Mouse (Mus musculus): ENCODE results near the gene Rpl22. TPM values are rescaled to one million over a fixed set of nuclear protein-coding genes. Genes with fewer than 3 reads are reported as not detected.

Rpl22 gene
- polyA plus RNA-seq, 1 experiment from 2014 or later, result 280 TPM

DNA sequence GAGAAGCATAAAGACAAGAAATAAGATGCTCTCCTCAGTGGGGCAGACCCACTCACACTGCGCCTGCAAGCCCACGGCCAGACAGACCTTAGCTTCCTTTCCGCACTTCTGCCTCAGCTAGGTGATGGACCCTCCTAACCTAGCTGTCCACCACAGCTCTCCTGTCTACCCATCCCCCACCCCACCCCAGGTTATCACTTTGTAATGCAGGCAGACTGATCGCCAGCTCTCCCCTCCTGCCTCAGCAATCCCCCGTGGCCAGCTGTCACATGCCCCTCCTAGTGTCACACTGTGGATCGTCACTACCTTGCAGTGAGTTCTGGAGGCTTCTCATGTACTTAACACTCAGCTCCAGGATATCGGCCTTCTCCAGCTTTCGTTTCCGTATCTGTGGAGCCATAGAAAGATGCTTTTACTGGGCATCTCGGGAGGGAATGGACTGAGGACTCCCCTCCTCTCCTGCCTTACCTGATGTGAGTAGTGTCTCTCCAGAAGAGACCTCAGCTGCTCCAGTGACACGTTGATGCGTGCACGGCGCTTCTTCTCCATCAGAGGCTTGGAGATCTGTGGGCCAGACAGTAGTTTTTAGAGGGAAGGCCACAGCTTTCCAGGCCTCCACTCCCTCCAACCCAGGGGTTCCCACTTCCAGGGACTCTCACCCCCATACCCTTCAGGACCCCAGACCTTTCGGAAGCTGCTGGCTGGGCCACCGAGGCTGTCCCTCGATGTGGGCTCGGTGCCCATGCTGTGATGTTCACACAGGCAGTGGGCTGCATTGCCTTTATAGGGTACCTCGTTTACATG is 38.0 kb upstream of the Rpl22 start:
- no peak for ATAC-seq (ENCODE audit: insufficient number of reproducible peaks, low FRiP score)
- Histone ChIP-seq H3K9ac (no peak overlapping the region), H3K36me3 (no peaks in the 10 kb centered on the region), H3K27me3 (replicated peaks) (peaks cover 92% of the 10 kb centered on the region), H3K27ac (ENCODE audit: poor library complexity, severe bottlenecking) (no peak overlapping the region), H3K9me3 (replicated peaks) (no peaks in the 10 kb centered on the region), H3K4me3 (no peak overlapping the region), H3K4me1 (replicated peaks) (peaks cover 23% of the 10 kb centered on the region), H3K4me2 (no peak overlapping the region)
- WGBS, result 18% methylated on average over 19 of the region's 19 CpGs

DNA sequence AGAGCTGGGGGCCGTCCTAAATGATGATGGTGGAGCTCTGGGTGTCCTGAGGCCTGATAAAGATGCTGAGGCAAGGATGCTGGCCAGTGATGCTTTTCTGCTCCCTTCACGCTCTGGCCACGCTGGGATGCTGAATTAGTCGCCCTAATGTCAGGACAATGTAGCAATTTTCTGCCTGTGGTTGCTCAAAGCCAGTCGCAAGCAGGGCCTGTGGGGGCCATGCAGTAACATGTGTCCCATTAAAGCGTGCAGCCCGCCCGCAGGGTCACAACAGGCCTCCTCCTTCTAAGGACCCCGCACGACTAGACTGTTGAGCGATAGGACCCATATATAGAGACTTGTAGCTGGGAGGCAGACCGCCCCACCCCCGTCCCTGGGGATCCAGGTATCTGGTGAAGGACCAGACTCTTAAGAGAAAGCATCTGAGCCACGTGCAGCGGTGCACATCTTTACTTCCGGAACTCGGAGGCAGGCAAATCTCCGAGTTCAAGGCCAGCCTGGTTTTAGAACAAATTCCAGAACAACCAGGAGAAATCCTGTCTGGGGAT is 37.1 kb upstream of the Rpl22 start:
- Histone ChIP-seq H3K36me3 (no peaks in the 10 kb centered on the region), H3K4me1 (replicated peaks) (peaks cover 13% of the 10 kb centered on the region), H3K4me2 (no peak overlapping the region), H3K27ac (ENCODE audit: poor library complexity, severe bottlenecking) (no peak overlapping the region), H3K4me3 (no peak overlapping the region), H3K9me3 (replicated peaks) (no peaks in the 10 kb centered on the region), H3K9ac (no peak overlapping the region), H3K27me3 (replicated peaks) (peaks cover 93% of the 10 kb centered on the region)
- no peak for ATAC-seq (ENCODE audit: insufficient number of reproducible peaks, low FRiP score)
- 56% methylated on average over 18 of the region's 18 CpGs for WGBS

DNA sequence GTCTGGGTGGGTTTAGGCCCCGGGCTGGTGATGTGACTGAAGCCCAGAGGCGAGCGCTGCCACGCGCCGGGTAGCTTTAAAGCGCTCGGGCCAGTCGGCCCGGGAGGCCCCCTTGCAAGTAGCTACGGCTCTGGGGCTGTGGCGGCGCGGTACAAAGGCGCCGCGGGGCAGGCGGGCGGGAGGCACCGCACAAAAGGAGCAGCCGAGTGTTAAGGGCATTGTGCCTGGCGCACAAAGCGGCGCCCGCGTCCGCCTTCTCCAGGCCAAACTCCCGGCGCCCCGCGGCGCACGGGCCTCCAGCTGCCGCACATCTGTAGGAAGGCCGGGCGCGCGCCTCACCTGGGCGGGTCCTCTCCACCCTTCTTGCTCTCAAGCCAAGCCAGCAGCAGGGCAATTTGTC is 35.2 kb upstream of the Rpl22 start:
- under 1% methylated on average over 39 of the region's 39 CpGs for WGBS
- Histone ChIP-seq H3K4me3 (peak overlapping the region; percentile 7; the same call in 1 of the 2 replicates), H3K27me3 (replicated peaks) (peaks cover 78% of the 10 kb centered on the region), H3K27ac (ENCODE audit: poor library complexity, severe bottlenecking) (no peak overlapping the region), H3K4me2 (peak overlapping the region; percentile 51), H3K36me3 (no peaks in the 10 kb centered on the region), H3K9me3 (replicated peaks) (no peaks in the 10 kb centered on the region), H3K4me1 (replicated peaks) (peaks cover 14% of the 10 kb centered on the region), H3K9ac (no peak overlapping the region)
- ATAC-seq (ENCODE audit: insufficient number of reproducible peaks, low FRiP score), result no peak

DNA sequence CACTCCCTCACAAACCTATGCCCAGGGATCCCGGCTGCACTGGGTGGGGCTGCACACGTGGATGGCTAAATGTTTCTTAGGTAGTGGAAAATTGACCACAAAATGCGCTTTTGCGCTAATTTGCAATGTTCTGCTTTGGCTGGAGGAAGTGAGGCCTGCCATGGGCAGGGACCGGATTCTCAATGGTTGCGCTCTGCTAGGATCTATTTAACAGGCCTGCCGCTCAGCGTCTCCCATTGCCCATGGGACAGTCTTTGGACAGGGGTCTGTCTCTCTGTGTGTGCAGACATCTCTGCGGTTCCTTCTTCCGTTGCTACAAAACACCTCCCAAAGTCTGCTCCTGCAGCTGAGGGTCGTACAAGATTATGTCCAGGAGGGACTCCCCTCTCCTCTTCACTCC is 34.6 kb upstream of the Rpl22 start:
- WGBS, result 22% methylated on average over 11 of the region's 11 CpGs
- Histone ChIP-seq H3K4me3 (no peak overlapping the region), H3K36me3 (no peaks in the 10 kb centered on the region), H3K9ac (no peak overlapping the region), H3K9me3 (replicated peaks) (no peaks in the 10 kb centered on the region), H3K4me1 (replicated peaks) (peaks cover 19% of the 10 kb centered on the region), H3K27me3 (replicated peaks) (peaks cover 72% of the 10 kb centered on the region), H3K4me2 (no peak overlapping the region), H3K27ac (ENCODE audit: poor library complexity, severe bottlenecking) (no peak overlapping the region)
- ATAC-seq (ENCODE audit: insufficient number of reproducible peaks, low FRiP score), result no peak

DNA sequence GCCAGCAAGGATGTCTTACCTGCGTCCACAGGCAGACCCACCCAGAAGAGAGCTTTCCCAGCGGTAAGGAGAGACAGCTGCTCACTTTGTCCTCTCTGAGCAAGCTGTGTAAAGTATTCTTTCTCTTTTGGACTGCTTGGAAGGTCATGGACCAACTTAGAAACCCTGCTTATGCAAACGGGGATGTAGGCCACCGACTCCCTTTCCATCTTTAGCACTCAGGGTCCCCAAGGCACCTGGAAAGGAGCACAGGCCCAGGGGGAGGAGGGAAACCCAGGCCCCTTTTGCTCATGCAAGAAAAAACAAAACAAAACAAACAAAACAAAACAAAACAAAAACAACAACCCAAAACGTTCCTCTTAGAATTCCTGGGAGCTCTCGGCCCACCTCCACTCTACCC is 34.0 kb upstream of the Rpl22 start, which contains the start of gene Hes3:
Hes3 (minus strand) TSS at position 101 of the 400 bp plus-strand sequence.
- H3K27ac ChIP-seq (ENCODE audit: poor library complexity, severe bottlenecking), result no peak within 1 kb of the TSS
- no peaks in the 10 kb centered on the region for H3K9me3 ChIP-seq (replicated peaks)
- ATAC-seq (ENCODE audit: insufficient number of reproducible peaks, low FRiP score), result no peak
- peak within 1 kb of the TSS; percentile 51 for H3K4me2 ChIP-seq
- H3K4me3 ChIP-seq, result peak within 1 kb of the TSS; percentile 7; the same call in 1 of the 2 replicates
- H3K9ac ChIP-seq, result no peak within 1 kb of the TSS
- no peaks in the 10 kb centered on the region for H3K36me3 ChIP-seq
- H3K4me1 ChIP-seq (replicated peaks), result peaks cover 16% of the 10 kb centered on the region
- WGBS, result 26% methylated on average over 6 of the region's 6 CpGs
- H3K27me3 ChIP-seq (replicated peaks), result peaks cover 66% of the 10 kb centered on the region

DNA sequence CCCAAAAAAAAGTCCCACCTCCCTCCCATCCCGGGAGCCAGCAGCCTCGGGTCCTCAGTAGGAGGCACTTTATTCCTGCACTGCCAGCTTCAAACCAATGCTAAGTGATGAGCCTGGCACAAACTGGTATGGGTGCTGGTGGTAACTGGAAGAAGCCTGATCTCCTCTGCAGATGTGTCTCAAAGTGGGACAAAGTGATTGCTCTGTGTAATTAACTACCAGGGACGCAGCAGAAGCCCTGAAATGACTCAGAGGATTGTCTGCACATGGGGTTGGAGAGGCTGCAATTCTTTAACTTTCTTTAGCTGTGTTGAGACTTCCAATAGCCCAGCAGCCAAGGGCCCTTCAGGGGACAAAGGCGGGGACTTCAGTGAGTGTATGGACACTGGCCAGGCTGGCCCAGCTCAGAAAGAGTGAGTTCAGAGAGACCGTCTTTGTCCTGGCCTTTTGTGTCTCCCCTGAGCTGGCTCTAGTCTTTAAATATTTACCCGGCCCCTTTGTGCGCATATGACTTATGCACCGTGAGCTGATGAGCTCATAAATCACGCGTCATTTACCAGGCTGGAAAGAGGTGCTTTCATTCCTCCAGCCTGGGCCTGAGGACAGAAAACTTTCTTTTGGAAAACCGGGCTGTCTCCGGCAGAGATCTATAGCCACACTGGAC is 33.3 kb upstream of the Rpl22 start:
- WGBS, result 49% methylated on average over 12 of the region's 12 CpGs
- peaks cover 60% of the 10 kb centered on the region for H3K27me3 ChIP-seq (replicated peaks)
- peaks cover 14% of the 10 kb centered on the region for H3K4me1 ChIP-seq (replicated peaks)
- H3K4me3 ChIP-seq, result no peak overlapping the region
- H3K9ac ChIP-seq, result no peak overlapping the region
- no peak for ATAC-seq (ENCODE audit: insufficient number of reproducible peaks, low FRiP score)
- no peaks in the 10 kb centered on the region for H3K36me3 ChIP-seq
- no peak overlapping the region for H3K27ac ChIP-seq (ENCODE audit: poor library complexity, severe bottlenecking)
- no peak overlapping the region for H3K4me2 ChIP-seq
- H3K9me3 ChIP-seq (replicated peaks), result no peaks in the 10 kb centered on the region

DNA sequence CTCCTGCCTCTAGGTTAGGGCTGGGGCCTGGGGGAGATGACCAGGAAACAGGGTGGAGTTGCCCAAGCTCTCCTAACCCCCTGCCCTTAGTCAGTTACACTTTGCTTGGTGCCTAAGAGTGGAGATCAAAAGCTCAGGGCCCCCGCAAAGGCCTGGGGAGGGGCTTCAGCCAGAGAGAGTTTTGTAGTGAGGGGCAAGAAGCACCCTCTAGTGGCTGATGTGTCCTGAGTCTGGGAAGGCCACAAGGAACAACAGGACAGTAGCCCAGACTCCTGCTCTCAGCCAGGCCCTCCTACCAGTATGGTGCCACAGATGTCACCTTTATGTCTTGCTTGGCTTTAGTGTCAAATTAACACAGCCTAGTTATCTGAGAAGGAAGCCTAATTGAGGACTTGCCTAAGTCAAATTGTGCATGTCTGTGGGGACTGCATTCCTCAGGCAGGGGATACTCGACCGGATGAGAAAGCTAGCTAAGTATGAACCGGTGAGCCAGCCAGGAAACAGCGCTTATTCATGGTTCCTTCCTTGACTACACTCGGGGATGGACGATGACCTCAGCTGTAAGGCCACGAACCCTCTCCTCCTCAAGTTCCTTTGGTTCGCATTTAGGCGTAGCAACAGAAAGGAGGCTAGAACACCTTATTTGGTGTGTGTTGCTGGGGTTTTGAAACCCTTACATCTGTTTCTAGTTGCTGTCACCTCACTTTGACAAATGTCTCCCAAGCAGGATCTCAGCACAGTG is 31.2 kb upstream of the Rpl22 start:
- no peak for ATAC-seq (ENCODE audit: insufficient number of reproducible peaks, low FRiP score)
- H3K4me2 ChIP-seq, result no peak overlapping the region
- peaks cover 44% of the 10 kb centered on the region for H3K27me3 ChIP-seq (replicated peaks)
- WGBS, result 45% methylated on average over 10 of the region's 10 CpGs
- peaks cover 27% of the 10 kb centered on the region for H3K4me1 ChIP-seq (replicated peaks)
- H3K4me3 ChIP-seq, result no peak overlapping the region
- no peak overlapping the region for H3K27ac ChIP-seq (ENCODE audit: poor library complexity, severe bottlenecking)
- no peaks in the 10 kb centered on the region for H3K9me3 ChIP-seq (replicated peaks)
- no peak overlapping the region for H3K9ac ChIP-seq
- H3K36me3 ChIP-seq, result no peaks in the 10 kb centered on the region

DNA sequence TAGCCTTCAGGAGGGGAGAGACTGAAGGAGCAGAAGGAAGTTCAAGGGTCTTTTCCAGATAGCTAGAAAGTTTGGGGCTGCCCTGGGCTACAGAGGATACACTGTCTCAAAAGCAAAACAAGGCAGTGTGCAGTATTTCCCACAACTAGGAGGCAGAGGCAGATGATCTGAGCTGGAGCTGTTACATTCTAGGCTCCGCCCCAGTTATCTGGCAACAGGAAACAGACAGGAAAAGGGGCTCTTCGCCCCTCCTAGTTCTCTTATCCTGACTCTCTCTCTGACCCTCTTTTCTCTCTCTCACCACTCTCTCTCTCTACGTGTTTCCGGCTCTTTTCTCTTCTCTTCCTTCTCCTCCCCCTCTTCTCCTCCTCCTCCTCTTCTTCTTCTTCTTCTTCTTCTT is 29.6 kb upstream of the Rpl22 start:
- Histone ChIP-seq H3K4me3 (no peak overlapping the region), H3K9me3 (replicated peaks) (no peaks in the 10 kb centered on the region), H3K4me1 (replicated peaks) (peaks cover 22% of the 10 kb centered on the region), H3K27ac (ENCODE audit: poor library complexity, severe bottlenecking) (peak overlapping the region; percentile 58), H3K27me3 (replicated peaks) (peaks cover 29% of the 10 kb centered on the region), H3K4me2 (peak overlapping the region; percentile 35), H3K9ac (no peak overlapping the region; the same call in 1 of the 2 replicates), H3K36me3 (peaks cover 15% of the 10 kb centered on the region)
- WGBS, result 21% methylated on average over 4 of the region's 4 CpGs
- ATAC-seq (ENCODE audit: insufficient number of reproducible peaks, low FRiP score), result no peak

DNA sequence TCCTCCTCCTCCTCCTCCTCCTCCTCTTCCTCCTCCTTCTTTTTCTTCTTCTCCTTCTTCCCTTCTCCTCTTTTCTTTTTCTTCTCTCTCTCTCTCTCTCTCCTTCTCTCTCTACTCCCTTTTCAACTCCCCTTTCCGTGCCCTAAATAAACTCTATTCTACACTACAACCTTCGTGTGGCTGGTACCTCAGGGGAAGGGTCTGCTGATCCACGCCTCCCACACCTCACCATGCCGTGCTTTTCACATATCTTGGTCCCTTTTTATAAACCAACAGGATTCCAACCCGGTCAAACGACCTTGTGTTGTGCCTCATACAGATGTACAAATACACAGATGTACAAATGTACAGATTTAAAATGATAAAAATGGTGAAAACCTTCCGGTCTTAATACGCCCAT is 29.2 kb upstream of the Rpl22 start:
- Histone ChIP-seq H3K4me3 (peak overlapping the region; percentile 79), H3K9me3 (replicated peaks) (no peaks in the 10 kb centered on the region), H3K4me2 (peak overlapping the region; percentile 83), H3K9ac (peak overlapping the region; percentile 62), H3K4me1 (replicated peaks) (peaks cover 22% of the 10 kb centered on the region), H3K27ac (ENCODE audit: poor library complexity, severe bottlenecking) (peak overlapping the region; percentile 74), H3K27me3 (replicated peaks) (peaks cover 24% of the 10 kb centered on the region), H3K36me3 (peaks cover 19% of the 10 kb centered on the region)
- no peak for ATAC-seq (ENCODE audit: insufficient number of reproducible peaks, low FRiP score)
- WGBS, result 12% methylated on average over 8 of the region's 8 CpGs

DNA sequence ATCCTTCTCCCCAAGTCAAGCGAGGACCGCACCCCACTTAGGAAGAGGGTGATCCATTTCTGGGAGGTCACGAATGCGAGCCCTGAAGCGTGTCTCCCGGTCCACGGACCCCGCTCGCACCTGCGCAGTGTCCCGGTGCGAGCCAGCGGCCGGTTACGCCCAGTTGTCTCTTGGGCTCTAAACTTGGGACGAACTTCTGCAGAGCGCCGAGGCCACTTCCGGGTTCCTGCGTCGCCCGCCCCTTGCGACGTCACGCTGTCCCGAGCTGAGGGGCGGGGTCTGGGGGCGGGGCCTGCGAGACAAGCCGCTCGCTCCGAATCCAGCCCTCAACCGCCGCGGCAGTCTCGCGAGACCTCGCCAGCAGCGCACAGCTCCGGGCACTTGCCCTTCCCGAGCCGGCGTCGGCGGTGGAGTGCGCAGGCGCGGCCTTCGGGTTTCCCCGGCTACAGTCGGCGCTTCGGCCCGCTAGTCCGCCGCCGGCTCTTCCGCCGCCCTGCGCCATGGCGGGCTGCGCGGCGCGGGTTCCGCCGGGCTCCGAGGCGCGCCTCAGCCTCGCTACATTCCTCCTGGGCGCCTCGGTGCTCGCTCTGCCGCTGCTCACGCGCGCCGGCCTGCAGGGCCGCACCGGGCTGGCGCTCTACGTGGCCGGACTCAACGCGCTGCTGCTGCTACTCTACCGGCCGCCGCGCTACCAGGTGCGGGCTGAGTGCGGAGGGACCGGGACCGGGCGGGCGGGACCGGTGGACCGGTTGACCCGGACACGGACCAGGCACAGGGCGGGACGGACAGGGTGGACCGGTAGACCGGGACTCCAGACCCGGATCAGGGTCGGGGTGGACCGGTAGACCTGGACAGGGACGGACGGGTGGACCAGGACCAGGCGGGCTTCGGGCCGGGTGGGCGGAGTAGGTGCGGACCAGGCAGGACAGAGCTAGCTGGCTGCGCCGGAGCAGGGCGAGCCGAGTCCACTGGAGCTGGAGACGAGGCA is 28.4 kb upstream of the Rpl22 start, which contains the start of gene Icmt:
Icmt (plus strand) TSS at position 354 of the 988 bp plus-strand sequence.
- WGBS, result under 1% methylated on average over 118 of the region's 119 CpGs
- ATAC-seq (ENCODE audit: insufficient number of reproducible peaks, low FRiP score), result peak; percentile 98

More for the DNA sequence above, 28.4 kb upstream of the Rpl22 start, which contains the start of gene Icmt:
- peak within 1 kb of the TSS; percentile 83 for H3K4me2 ChIP-seq
- H3K27me3 ChIP-seq (replicated peaks), result peaks cover 16% of the 10 kb centered on the region
- peak within 1 kb of the TSS; percentile 74 for H3K27ac ChIP-seq (ENCODE audit: poor library complexity, severe bottlenecking)
- peak within 1 kb of the TSS; percentile 90 for H3K9ac ChIP-seq
- peaks cover 22% of the 10 kb centered on the region for H3K4me1 ChIP-seq (replicated peaks)
- peaks cover 25% of the 10 kb centered on the region for H3K36me3 ChIP-seq
- H3K9me3 ChIP-seq (replicated peaks), result no peaks in the 10 kb centered on the region
- H3K4me3 ChIP-seq, result peak within 1 kb of the TSS; percentile 79
